In the genomic region with DNA sequence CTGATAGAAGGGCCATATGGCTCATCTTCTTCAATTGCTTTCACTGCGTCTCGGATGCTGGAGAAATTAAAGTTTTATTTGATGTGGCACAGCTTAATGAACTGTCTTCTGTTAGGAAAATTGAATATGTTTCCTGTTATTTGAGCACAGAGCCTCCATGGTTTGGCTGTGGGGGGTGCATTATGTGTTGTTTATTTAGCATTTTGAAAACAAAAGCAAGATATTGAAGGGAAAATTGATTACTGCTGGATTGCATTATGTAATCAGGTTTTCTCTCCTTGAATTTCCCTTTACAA, we compare ENCODE assay signal across 15 mouse cellular contexts.
DNase-seq lines count a peak whose midpoint lies in the region; ATAC-seq and TF ChIP-seq lines count a peak whose summit lies in the region.
"Had no signal": no experiment of that assay in that cellular context is flagged by ENCODE, and none has a peak within 500 bp of the region (broad histone marks: within the 10 kb centered on the region; RNA-seq: fewer than 3 reads in every experiment).

No protein-coding gene starts in this region.

- no peak for TF ChIP-seq EP300 in heart, adult 2 months (IDR thresholded peaks at IDR 0.05; ENCODE audit: insufficient read depth, low read depth, low read length)

- no peaks in the 10 kb centered on the region for H3K27me3 ChIP-seq in heart, embryonic 10.5 days (ENCODE audit: insufficient read depth, poor library complexity, severe bottlenecking)
- no peaks in the 10 kb centered on the region for H3K27me3 ChIP-seq in heart, adult 2 months (ENCODE audit: control insufficient read depth, insufficient read depth, low read length)
- no peaks in the 10 kb centered on the region for H3K27me3 ChIP-seq in neural tube, embryonic 11.5 days (ENCODE audit: control insufficient read depth, insufficient read depth, low read length)
- H3K27me3 ChIP-seq in neural tube, embryonic 13.5 days, result no peaks in the 10 kb centered on the region
- H3K27me3 ChIP-seq: liver, embryonic 12.5 days had no signal

- peak overlapping the region; percentile 82; the same call in 1 of the 2 replicates for H3K27ac ChIP-seq in heart, embryonic 10.5 days
- H3K27ac ChIP-seq in heart, adult 2 months, result no peak overlapping the region
- H3K27ac ChIP-seq in neural tube, embryonic 11.5 days (ENCODE audit: low read depth, low read length), result peak overlapping the region; percentile 89
- H3K27ac ChIP-seq in neural tube, embryonic 13.5 days (replicated peaks), result peak overlapping the region; percentile 86
- H3K27ac ChIP-seq: liver, embryonic 12.5 days had no signal

- intact Hi-C loops in heart, adult 2 months (cut with DNase I), result no loop called here

- no peaks in the 10 kb centered on the region for H3K36me3 ChIP-seq in heart, embryonic 10.5 days
- no peaks in the 10 kb centered on the region for H3K36me3 ChIP-seq in heart, adult 2 months (ENCODE audit: control insufficient read depth, insufficient read depth, low read length)
- H3K36me3 ChIP-seq in neural tube, embryonic 11.5 days (ENCODE audit: control insufficient read depth, insufficient read depth, low read length), result no peaks in the 10 kb centered on the region
- no peaks in the 10 kb centered on the region for H3K36me3 ChIP-seq in neural tube, embryonic 13.5 days
- H3K36me3 ChIP-seq: liver, embryonic 12.5 days; midbrain, embryonic 12.5 days had no signal

- TF ChIP-seq POLR2A in heart, adult 2 months (IDR thresholded peaks at IDR 0.05; ENCODE audit: insufficient read depth, low read depth, low read length), result no peak

- peaks cover 57% of the 10 kb centered on the region for H3K4me1 ChIP-seq in heart, embryonic 10.5 days
- no peaks in the 10 kb centered on the region for H3K4me1 ChIP-seq in heart, adult 2 months (ENCODE audit: control insufficient read depth, insufficient read depth, low read length)
- H3K4me1 ChIP-seq in neural tube, embryonic 11.5 days (ENCODE audit: control insufficient read depth, insufficient read depth, low read length), result peaks cover 70% of the 10 kb centered on the region
- peaks cover 93% of the 10 kb centered on the region for H3K4me1 ChIP-seq in neural tube, embryonic 13.5 days (replicated peaks)

- no peak for DNase-seq in heart, embryonic 10.5 days (ENCODE audit: low spot score)
- DNase-seq in heart, adult 2 months, result no peak
- DNase-seq in neural tube, embryonic 11.5 days (ENCODE audit: low spot score), result no peak
- no peak for DNase-seq in neural tube, embryonic 10.5 days (ENCODE audit: extremely low spot score, low spot score)
- DNase-seq in heart, adult 8-10 months (ENCODE audit: low spot score), result no peak
- no peak for DNase-seq in right cerebral cortex, postnatal 25 days
- DNase-seq: adrenal gland, postnatal 36 days; B cell, adult 2 months; gastrocnemius, postnatal 36 days; lung, postnatal 10 days; thymus, postnatal 36 days had no signal

- H3K9ac ChIP-seq in heart, adult 2 months (ENCODE audit: low read depth, low read length), result no peak overlapping the region
- peak overlapping the region; percentile 30; the same call in 1 of the 2 replicates for H3K9ac ChIP-seq in neural tube, embryonic 11.5 days (ENCODE audit: low read length)
- peak overlapping the region; percentile 67; the same call in 1 of the 2 replicates for H3K9ac ChIP-seq in neural tube, embryonic 13.5 days
- H3K9ac ChIP-seq: liver, embryonic 12.5 days; midbrain, embryonic 12.5 days had no signal

- peak overlapping the region; percentile 29 for H3K4me2 ChIP-seq in neural tube, embryonic 11.5 days (ENCODE audit: low read depth)
- peak overlapping the region; percentile 58 for H3K4me2 ChIP-seq in neural tube, embryonic 13.5 days
- H3K4me2 ChIP-seq: liver, embryonic 12.5 days; midbrain, embryonic 12.5 days had no signal

- ATAC-seq in neural tube, embryonic 11.5 days (ENCODE audit: insufficient read depth, low FRiP score, low TSS enrichment), result no peak
- ATAC-seq in neural tube, embryonic 13.5 days (ENCODE audit: low read depth), result no peak
- ATAC-seq: Patski had no signal

- no peak overlapping the region for H3K4me3 ChIP-seq in heart, embryonic 10.5 days
- H3K4me3 ChIP-seq in heart, adult 2 months, result no peak overlapping the region
- H3K4me3 ChIP-seq in neural tube, embryonic 11.5 days (ENCODE audit: low read depth, low read length), result no peak overlapping the region
- no peak overlapping the region for H3K4me3 ChIP-seq in neural tube, embryonic 13.5 days
- H3K4me3 ChIP-seq: liver, embryonic 12.5 days; midbrain, embryonic 12.5 days had no signal

- WGBS in heart, embryonic 10.5 days, result 81% methylated on average over 2 of the region's 2 CpGs
- 81% methylated on average over 2 of the region's 2 CpGs for whole genome bisulfite sequencing in heart, adult 2 months
- 37% methylated on average over 2 of the region's 2 CpGs for WGBS in neural tube, embryonic 11.5 days
- whole genome bisulfite sequencing in neural tube, embryonic 13.5 days, result 24% methylated on average over 2 of the region's 2 CpGs

- TF ChIP-seq CTCF in heart, adult 2 months (IDR thresholded peaks at IDR 0.05), result no peak

- no peaks in the 10 kb centered on the region for H3K79me2 ChIP-seq in heart, adult 2 months (replicated peaks; ENCODE audit: control insufficient read depth, insufficient read depth, low read length)

- H3K9me3 ChIP-seq in heart, embryonic 10.5 days, result no peaks in the 10 kb centered on the region
- H3K9me3 ChIP-seq in neural tube, embryonic 11.5 days (ENCODE audit: control insufficient read depth, low read length), result no peaks in the 10 kb centered on the region
- H3K9me3 ChIP-seq in neural tube, embryonic 13.5 days, result no peaks in the 10 kb centered on the region
- H3K9me3 ChIP-seq: liver, embryonic 12.5 days; midbrain, embryonic 12.5 days had no signal
